Mouse (Mus musculus) hematopoietic multipotent progenitor cell, adult 10-12 weeks (in vitro differentiated cells): Measurements from ENCODE around the gene Klhdc4. TPM values are rescaled to one million over a fixed set of nuclear protein-coding genes. Genes with fewer than 3 reads are reported as not detected.

Experiments
- polyA plus RNA-seq: library from polyadenylated mRNA; stranded (reverse); fragments of >175 nt; gene quantifications from 2 replicates; pipeline ENCODE4 v1.2.3, GENCODE M21; 2012; ENCODE audit warnings: low replicate concordance

Klhdc4 gene
- polyA plus RNA-seq, result 22.1 and 22.2 TPM in 2 replicates

DNA sequence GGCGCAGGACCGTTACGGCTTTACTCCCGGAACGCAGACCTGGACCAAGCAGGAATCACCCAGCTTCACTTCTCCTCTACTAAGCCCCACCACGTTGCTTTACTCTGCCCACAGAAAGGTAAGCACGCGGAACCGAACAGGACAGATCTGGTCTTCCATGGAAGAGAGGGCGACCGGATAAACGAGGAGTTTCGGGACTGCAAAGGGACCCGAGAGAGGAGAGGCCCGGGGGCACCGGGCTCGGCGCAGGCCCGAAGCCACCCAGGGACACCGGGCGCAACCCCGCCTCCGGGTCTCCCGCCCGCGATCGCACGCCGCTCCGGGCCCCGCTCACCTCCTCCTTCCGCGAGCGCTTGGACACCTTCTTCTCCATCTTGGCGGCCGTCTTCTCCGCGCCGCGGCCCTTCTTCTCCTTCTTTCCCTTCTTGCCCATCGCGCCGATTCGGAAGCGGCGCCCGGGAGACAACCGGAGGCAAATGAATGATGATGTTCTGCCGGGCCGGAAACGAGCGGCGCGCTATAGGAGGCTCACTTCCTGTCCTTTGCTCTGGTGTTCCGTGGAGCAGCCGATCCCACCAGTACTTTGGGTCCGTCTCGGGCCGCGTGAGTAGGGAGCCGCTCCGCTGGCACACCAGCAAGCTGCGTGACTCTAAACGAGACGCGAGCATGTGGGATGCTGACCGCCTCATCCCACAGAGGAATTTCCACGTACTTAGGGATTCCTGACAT is at the start of gene Klhdc4:
Gene Klhdc4, minus strand, starts transcription at position 522 of the 729 bp plus-strand sequence.

Other genes with a start within 250 kb of the Klhdc4 start
- 33.0 and 79.2 TPM in 2 replicates for gene Map1lc3b, start 239.2 kb downstream of the Klhdc4 start, polyA plus RNA-seq
- gene Zcchc14, start 176.7 kb downstream of the Klhdc4 start, polyA plus RNA-seq, result 1.00 and 1.0 TPM in 2 replicates
- 0.05 TPM in 1 of 2 replicates, not detected in the other for gene Jph3, start 99.9 kb downstream of the Klhdc4 start, polyA plus RNA-seq
- 13.2 and 40.4 TPM in 2 replicates for gene Slc7a5, start 78.1 kb upstream of the Klhdc4 start, polyA plus RNA-seq
- gene Car5a, start 115.3 kb upstream of the Klhdc4 start, polyA plus RNA-seq, result 0.11 TPM in 1 of 2 replicates, not detected in the other
- 53.6 and 55.9 TPM in 2 replicates for gene Banp, start 120.2 kb upstream of the Klhdc4 start, polyA plus RNA-seq